Mouse (Mus musculus): ENCODE data around the gene Ranbp6.
A peak's percentile ranks its signal among the peaks of the same experiment; 100 is the strongest.

The Ranbp6 gene

GRCm38 (mm10) chr19:29805917-29806785 is 6.6 kb downstream of the Ranbp6 start, which contains the start of gene 9930021J03Rik:
9930021J03Rik (minus strand) TSS chr19:29805989.
- peak; percentile 99 for DNase-seq (ENCODE audit: low spot score)

GRCm38 (mm10) chr19:29805101-29805916 is 7.5 kb downstream of the Ranbp6 start:
- peak; percentile 77 for DNase-seq (ENCODE audit: low spot score)

GRCm38 (mm10) chr19:29803946-29804345 is 8.8 kb downstream of the Ranbp6 start:
- no peak for DNase-seq (ENCODE audit: low spot score)

GRCm38 (mm10) chr19:29797371-29797770 is 15.4 kb downstream of the Ranbp6 start:
- no peak for DNase-seq (ENCODE audit: low spot score)

- DNase-seq (ENCODE audit: low spot score): no peak
Measured at GRCm38 (mm10) chr19:29787997-29788396, 24.8 kb downstream of the Ranbp6 start.

GRCm38 (mm10) chr19:29782914-29783313 is 29.9 kb downstream of the Ranbp6 start:
- no peak for DNase-seq (ENCODE audit: low spot score)
